In genomic region chr11:82890342-82890762, GRCm38 (mm10) we compare ENCODE assay signal across 8 mouse cellular contexts. TPM values are rescaled to one million over a fixed set of nuclear protein-coding genes. Genes with fewer than 3 reads are reported as not detected.
A peak's percentile ranks its signal among the peaks of the same experiment; 100 is the strongest.
DNase-seq lines count a peak whose midpoint lies in the region; ATAC-seq and TF ChIP-seq lines count a peak whose summit lies in the region.

Rad51d (minus strand) TSS chr11:82890614.

- H3K36me3 ChIP-seq in C2C12 (ENCODE audit: control insufficient read depth, insufficient read depth) = no peaks in the 10 kb centered on the region
- 0 out of 2 replicates have a peak, but pooled peaks cover 2% of the 10 kb centered on the region for H3K36me3 ChIP-seq in erythroblast, embryonic 14.5 days (ENCODE audit: control insufficient read depth)
- H3K36me3 ChIP-seq in heart, embryonic 12.5 days = no peaks in the 10 kb centered on the region
- no peaks in the 10 kb centered on the region for H3K36me3 ChIP-seq in kidney, postnatal 0 days (ENCODE audit: insufficient read depth, low read length)
- H3K36me3 ChIP-seq in liver, embryonic 11.5 days (ENCODE audit: control insufficient read depth, insufficient read depth, low read length) = no peaks in the 10 kb centered on the region
- H3K36me3 ChIP-seq in stomach, embryonic 14.5 days (ENCODE audit: control insufficient read depth, insufficient read depth, low read length) = no peaks in the 10 kb centered on the region

- no peaks in the 10 kb centered on the region for H3K27me3 ChIP-seq in C2C12 (ENCODE audit: control insufficient read depth, insufficient read depth, insufficient read length)
- H3K27me3 ChIP-seq in erythroblast, embryonic 14.5 days (ENCODE audit: control insufficient read depth) = peaks cover 13% of the 10 kb centered on the region
- H3K27me3 ChIP-seq in heart, embryonic 12.5 days (replicated peaks) = no peaks in the 10 kb centered on the region; the same call in 1 of the 2 replicates
- H3K27me3 ChIP-seq in kidney, postnatal 0 days (ENCODE audit: insufficient read depth, low read length) = no peaks in the 10 kb centered on the region
- peaks cover 4% of the 10 kb centered on the region for H3K27me3 ChIP-seq in liver, embryonic 11.5 days (replicated peaks; ENCODE audit: control insufficient read depth, insufficient read depth, low read length)
- H3K27me3 ChIP-seq in stomach, embryonic 14.5 days (ENCODE audit: control insufficient read depth, insufficient read depth, low read length) = no peaks in the 10 kb centered on the region

- peak within 1 kb of the TSS; percentile 80 for H3K9ac ChIP-seq in heart, embryonic 12.5 days
- peak within 1 kb of the TSS; percentile 72 for H3K9ac ChIP-seq in kidney, postnatal 0 days (ENCODE audit: low read depth, low read length)
- peak within 1 kb of the TSS; percentile 75 for H3K9ac ChIP-seq in liver, embryonic 11.5 days (ENCODE audit: low read depth, low read length)
- H3K9ac ChIP-seq in stomach, embryonic 14.5 days (replicated peaks; ENCODE audit: low read depth, low read length) = peak within 1 kb of the TSS; percentile 69

- peak; percentile 43; the same call in 1 of the 2 replicates for TF ChIP-seq POLR2A in brain, embryonic 14.5 days (IDR thresholded peaks at IDR 0.05; ENCODE audit: borderline replicate concordance, extremely low read depth, insufficient read depth, insufficient read length, poor library complexity, severe bottlenecking)

- H3K9me3 ChIP-seq in erythroblast, embryonic 14.5 days (ENCODE audit: control insufficient read depth, low read length) = no peaks in the 10 kb centered on the region
- H3K9me3 ChIP-seq in heart, embryonic 12.5 days (replicated peaks) = no peaks in the 10 kb centered on the region
- no peaks in the 10 kb centered on the region for H3K9me3 ChIP-seq in kidney, postnatal 0 days (replicated peaks; ENCODE audit: low read length)
- no peaks in the 10 kb centered on the region for H3K9me3 ChIP-seq in liver, embryonic 11.5 days (ENCODE audit: control insufficient read depth, low read length)
- H3K9me3 ChIP-seq in stomach, embryonic 14.5 days (ENCODE audit: control insufficient read depth, low read depth, low read length) = no peaks in the 10 kb centered on the region

- H3ac ChIP-seq in C2C12 (ENCODE audit: control insufficient read depth, insufficient read length, low read depth) = peak within 1 kb of the TSS; percentile 72

- H3K79me3 ChIP-seq in C2C12 (ENCODE audit: low read depth) = no peaks in the 10 kb centered on the region

- peak within 1 kb of the TSS; percentile 62 for H3K27ac ChIP-seq in heart, embryonic 12.5 days (ENCODE audit: poor library complexity, severe bottlenecking)
- H3K27ac ChIP-seq in kidney, postnatal 0 days = peak within 1 kb of the TSS; percentile 82
- peak within 1 kb of the TSS; percentile 21 for H3K27ac ChIP-seq in liver, embryonic 11.5 days (ENCODE audit: low read depth, low read length)
- no peak within 1 kb of the TSS; the same call in 1 of the 2 replicates for H3K27ac ChIP-seq in stomach, embryonic 14.5 days (ENCODE audit: low read length)

- H3K4me3 ChIP-seq in C2C12 (ENCODE audit: insufficient read depth, poor library complexity, severe bottlenecking) = peak within 1 kb of the TSS; percentile 49
- peak within 1 kb of the TSS; percentile 85 for H3K4me3 ChIP-seq in erythroblast, embryonic 14.5 days (replicated peaks)
- H3K4me3 ChIP-seq in heart, embryonic 12.5 days = peak within 1 kb of the TSS; percentile 74
- H3K4me3 ChIP-seq in kidney, postnatal 0 days (replicated peaks; ENCODE audit: low read depth, low read length) = peak within 1 kb of the TSS; percentile 63
- peak within 1 kb of the TSS; percentile 68 for H3K4me3 ChIP-seq in liver, embryonic 11.5 days (ENCODE audit: low read depth, low read length)
- H3K4me3 ChIP-seq in stomach, embryonic 14.5 days (ENCODE audit: low read depth, low read length) = peak within 1 kb of the TSS; percentile 58

- peak; percentile 93 for ATAC-seq in heart, embryonic 12.5 days (ENCODE audit: insufficient number of reproducible peaks, low FRiP score)
- peak; percentile 88 for ATAC-seq in kidney, postnatal 0 days (replicated peaks; ENCODE audit: low FRiP score, low read depth)
- peak; percentile 90 for ATAC-seq in liver, embryonic 11.5 days (replicated peaks; ENCODE audit: low FRiP score)
- peak; percentile 90 for ATAC-seq in stomach, embryonic 14.5 days (ENCODE audit: insufficient number of reproducible peaks, insufficient read depth, low FRiP score, low read depth)

- peak; percentile 48 for TF ChIP-seq CTCF in C2C12 (IDR thresholded peaks at IDR 0.05; ENCODE audit: control insufficient read depth, insufficient read depth, insufficient read length)
- peak; percentile 96 for TF ChIP-seq CTCF in brain, embryonic 14.5 days (IDR thresholded peaks at IDR 0.05; ENCODE audit: borderline replicate concordance, extremely low read depth, insufficient read depth, insufficient read length)
- TF ChIP-seq CTCF in kidney, postnatal 0 days (IDR thresholded peaks at IDR 0.05; ENCODE audit: low read depth) = peak; percentile 91

- H3K4me1 ChIP-seq in erythroblast, embryonic 14.5 days (ENCODE audit: control insufficient read depth) = peaks cover 26% of the 10 kb centered on the region
- H3K4me1 ChIP-seq in heart, embryonic 12.5 days (replicated peaks) = peaks cover 17% of the 10 kb centered on the region
- H3K4me1 ChIP-seq in kidney, postnatal 0 days (replicated peaks; ENCODE audit: insufficient read depth, low read length) = 0 out of 2 replicates have a peak, but pooled peaks cover 6% of the 10 kb centered on the region
- H3K4me1 ChIP-seq in liver, embryonic 11.5 days (replicated peaks; ENCODE audit: control insufficient read depth, insufficient read depth, low read length) = peaks cover 8% of the 10 kb centered on the region; the same call in 1 of the 2 replicates
- peaks cover 12% of the 10 kb centered on the region; the same call in 1 of the 2 replicates for H3K4me1 ChIP-seq in stomach, embryonic 14.5 days (ENCODE audit: control insufficient read depth, insufficient read depth, low read length)

- whole genome bisulfite sequencing in heart, embryonic 12.5 days = 0% methylated on average over 26 of the region's 26 CpGs
- under 1% methylated on average over 25 of the region's 26 CpGs for WGBS in kidney, postnatal 0 days
- WGBS in liver, embryonic 11.5 days = 1% methylated on average over 26 of the region's 26 CpGs
- WGBS in stomach, embryonic 14.5 days = 0% methylated on average over 26 of the region's 26 CpGs

- DNase-seq in brain, embryonic 14.5 days (ENCODE audit: low read depth) = peak; percentile 96
- DNase-seq in kidney, postnatal 0 days (ENCODE audit: low spot score) = peak; percentile 96
- peak; percentile 95 for DNase-seq in liver, embryonic 11.5 days (ENCODE audit: low spot score)
- DNase-seq in naive thymus-derived CD4-positive, alpha-beta T cell, adult 2 months (ENCODE audit: low read depth) = peak; percentile 97

- peak within 1 kb of the TSS; percentile 92 for H3K4me2 ChIP-seq in heart, embryonic 12.5 days
- H3K4me2 ChIP-seq in kidney, postnatal 0 days (ENCODE audit: low read length) = peak within 1 kb of the TSS; percentile 88
- peak within 1 kb of the TSS; percentile 95 for H3K4me2 ChIP-seq in liver, embryonic 11.5 days
- H3K4me2 ChIP-seq in stomach, embryonic 14.5 days (replicated peaks; ENCODE audit: low read depth, low read length) = peak within 1 kb of the TSS; percentile 78

- no peaks in the 10 kb centered on the region for H3K79me2 ChIP-seq in C2C12 (ENCODE audit: control insufficient read depth, insufficient read depth)

TF ChIP-seq in C2C12, 6 proteins besides CTCF, POLR2A, EP300 and RAD21:
- TF ChIP-seq MYOD1 (IDR thresholded peaks at IDR 0.05; ENCODE audit: control insufficient read depth, insufficient read length, low read depth) (no peak), MAX (IDR thresholded peaks at IDR 0.05) (peak; percentile 50)

RNA-seq across cellular contexts. Expression of gene Rad51d, which starts in this region (rescaled TPM):
- 13.4 TPM for polyA plus RNA-seq in C2C12 (2012; fragmentation: generic; extraction: Trizol)
- 9.5 and 9.7 TPM in 2 replicates for polyA plus RNA-seq in brain, embryonic 14.5 days (2012; rRNA removed)
- 0.05 and 0.19 TPM in 2 replicates for polyA plus RNA-seq in erythroblast, embryonic 14.5 days (2012)
- 13.0 and 14.6 TPM in 2 replicates for polyA plus RNA-seq in heart, embryonic 12.5 days (2016; fragmentation: Nextera tagmentation; extraction: Ambion mirVana)
- 10.6 and 11.7 TPM in 2 replicates for polyA plus RNA-seq in kidney, postnatal 0 days (2015; fragmentation: Nextera tagmentation; extraction: Ambion mirVana)
- polyA plus RNA-seq in liver, embryonic 11.5 days (2014; fragmentation: Nextera tagmentation; extraction: Ambion mirVana) = 14.4 and 14.8 TPM in 2 replicates
- polyA plus RNA-seq in stomach, embryonic 14.5 days (2014; fragmentation: Nextera tagmentation; extraction: Ambion mirVana) = 14.1 and 14.4 TPM in 2 replicates
